Mouse (Mus musculus) forebrain, embryonic 14.5 days (tissue): Measurements from ENCODE around the gene Chn1. TPM values are rescaled to one million over a fixed set of nuclear protein-coding genes. Genes with fewer than 3 reads are reported as not detected.
A peak's percentile ranks its signal among the peaks of the same experiment; 100 is the strongest.

ENCODE experiments used
- ATAC-seq: fragments of 200-750 bp; cut with Nextera tagmentation; 2 replicates; pipeline ENCODE4 v1.8.0; 2017; ENCODE audit warnings: mild to moderate bottlenecking, moderate library complexity
- DNase-seq: peaks from one replicate; pipeline ENCODE4 v3.0.0-alpha.2; 2015; ENCODE audit warnings: low spot score
- H3K27ac ChIP-seq: fragments of 300-500 bp; sonication (generic); 2 replicates; pipeline ENCODE4 v1.5.1; 2014; ENCODE audit warnings: low read depth, mild to moderate bottlenecking, control low read depth, low read length, moderate library complexity
- H3K27me3 ChIP-seq: fragments of 300-500 bp; sonication (generic); replicated peaks from 2 replicates; pipeline ENCODE4 v1.6.1; 2014; ENCODE audit warnings: low read length, control low read depth, mixed read lengths; ENCODE audit not compliant: control insufficient read depth, insufficient read depth
- H3K36me3 ChIP-seq: fragments of 300-500 bp; sonication (generic); 2 replicates; pipeline ENCODE4 v1.6.1; 2014; ENCODE audit warnings: low read length, control low read depth; ENCODE audit not compliant: control insufficient read depth, insufficient read depth
- H3K4me1 ChIP-seq: fragments of 300-500 bp; sonication (generic); 2 replicates; pipeline ENCODE4 v1.6.1; 2014; ENCODE audit warnings: antibody characterized with exemption, low read length, control low read depth; ENCODE audit not compliant: control insufficient read depth, insufficient read depth
- H3K4me2 ChIP-seq: fragments of 300-500 bp; sonication (generic); 2 replicates; pipeline ENCODE4 v1.6.1; 2014; ENCODE audit warnings: mild to moderate bottlenecking, control low read depth, low read length
- H3K4me3 ChIP-seq: fragments of 300-500 bp; sonication (generic); 2 replicates; pipeline ENCODE4 v1.5.1; 2014; ENCODE audit warnings: low read depth, low read length, control low read depth
- H3K9ac ChIP-seq: fragments of 300-500 bp; sonication (generic); 2 replicates; pipeline ENCODE4 v1.6.1; 2014; ENCODE audit warnings: mild to moderate bottlenecking, low read length, control low read depth, moderate library complexity
- H3K9me3 ChIP-seq: fragments of 300-500 bp; sonication (generic); replicated peaks from 2 replicates; pipeline ENCODE4 v1.6.1; 2016; ENCODE audit warnings: low read length, control low read depth, mixed read lengths; ENCODE audit not compliant: control insufficient read depth
- WGBS: fragments of 180-500 bp; shearing (Covaris S2); extraction: QIAGEN DNeasy Blood & Tissue Kit; methylation state at CpG from one replicate; pipeline ENCODE4 v1.1.7; 2014; 5-methylcytosine and 5-hydroxymethylcytosine counted together
- polyA plus RNA-seq: library from polyadenylated mRNA; unstranded; fragments of >200 nt; fragmentation: Nextera tagmentation; extraction: Ambion mirVana; gene quantifications from 2 replicates; pipeline ENCODE4 v1.2.1, GENCODE M21; 2014

The Chn1 gene
- polyA plus RNA-seq, 1 experiment from 2014 or later, result 93.5 TPM

- Histone ChIP-seq H3K27me3 (no peaks in the 10 kb centered on the region), H3K4me2 (no peak overlapping the region), H3K36me3 (no peaks in the 10 kb centered on the region), H3K4me3 (no peak overlapping the region), H3K4me1 (peaks cover 5% of the 10 kb centered on the region; the same call in 1 of the 2 replicates), H3K27ac (0 out of 2 replicates have a peak overlapping the region, but pooled peaks have one; percentile 9), H3K9me3 (no peaks in the 10 kb centered on the region), H3K9ac (no peak overlapping the region)
- 76% methylated on average over 3 of the region's 3 CpGs for WGBS
- DNase-seq (peak; percentile 11), ATAC-seq (no peak)
Observed at GRCm38 (mm10) chr2:73724934-73725333, 50.2 kb downstream of the Chn1 start.

DNA sequence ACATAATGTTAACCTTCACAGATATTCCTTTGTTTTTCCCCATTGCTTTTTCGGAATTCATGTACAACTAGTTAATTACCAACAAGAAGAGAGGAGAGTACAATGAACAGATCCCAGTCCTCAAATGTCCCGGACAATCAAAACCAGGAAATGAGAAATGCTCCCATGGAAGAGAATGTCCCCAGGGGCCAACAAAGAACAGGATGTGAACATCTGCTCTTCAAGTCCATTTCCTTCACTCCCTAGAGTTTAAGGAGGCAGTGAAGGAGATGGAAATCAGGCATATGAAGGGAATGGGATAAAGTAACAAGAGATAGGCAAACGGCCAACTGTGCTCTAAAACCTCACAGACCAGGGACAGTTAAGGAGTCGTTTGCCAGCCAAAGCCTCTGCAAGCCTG, 53.3 kb downstream of the Chn1 start:
- Histone ChIP-seq H3K27ac (no peak overlapping the region), H3K9ac (no peak overlapping the region), H3K4me3 (no peak overlapping the region), H3K4me1 (peaks cover 5% of the 10 kb centered on the region; the same call in 1 of the 2 replicates), H3K27me3 (no peaks in the 10 kb centered on the region), H3K4me2 (no peak overlapping the region), H3K36me3 (no peaks in the 10 kb centered on the region), H3K9me3 (no peaks in the 10 kb centered on the region)
- 49% methylated on average over 4 of the region's 4 CpGs for WGBS
- DNase-seq (no peak), ATAC-seq (no peak)

- no peak for ATAC-seq
- no peaks in the 10 kb centered on the region for H3K4me1 ChIP-seq
- no peaks in the 10 kb centered on the region for H3K9me3 ChIP-seq
- no peak overlapping the region for H3K4me3 ChIP-seq
- H3K9ac ChIP-seq, result no peak overlapping the region
- no peak overlapping the region for H3K4me2 ChIP-seq
- no peaks in the 10 kb centered on the region for H3K27me3 ChIP-seq
- no peak overlapping the region for H3K27ac ChIP-seq
- peak; percentile 53 for DNase-seq
- 0 out of 2 replicates have a peak, but pooled peaks cover 3% of the 10 kb centered on the region for H3K36me3 ChIP-seq
Observed at GRCm38 (mm10) chr2:73712481-73712880, 62.7 kb downstream of the Chn1 start.

DNA sequence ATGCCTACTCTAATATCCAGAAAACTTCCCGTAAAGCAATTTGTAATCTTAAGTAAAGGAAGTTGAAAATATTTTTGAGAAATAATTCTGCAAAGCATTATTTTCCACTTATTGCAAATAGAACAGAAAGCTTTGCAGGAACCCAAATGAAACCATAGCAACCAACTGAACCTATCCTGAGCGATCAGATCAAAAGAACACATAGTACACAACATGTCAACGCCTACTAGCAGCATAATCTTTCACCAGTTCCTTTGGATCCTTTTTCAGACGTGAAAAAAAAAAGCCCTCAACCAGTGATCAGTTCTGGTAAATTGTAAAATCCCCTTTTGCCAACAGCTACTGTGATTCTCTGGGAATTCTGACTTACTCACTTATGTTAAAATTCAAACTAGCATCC, 82.1 kb downstream of the Chn1 start:
- Histone ChIP-seq H3K9ac (no peak overlapping the region), H3K27ac (no peak overlapping the region), H3K9me3 (no peaks in the 10 kb centered on the region), H3K36me3 (no peaks in the 10 kb centered on the region), H3K4me2 (no peak overlapping the region), H3K27me3 (no peaks in the 10 kb centered on the region), H3K4me3 (no peak overlapping the region), H3K4me1 (no peaks in the 10 kb centered on the region)
- ATAC-seq (no peak), DNase-seq (no peak)
- 74% methylated on average over 4 of the region's 4 CpGs for WGBS

DNA sequence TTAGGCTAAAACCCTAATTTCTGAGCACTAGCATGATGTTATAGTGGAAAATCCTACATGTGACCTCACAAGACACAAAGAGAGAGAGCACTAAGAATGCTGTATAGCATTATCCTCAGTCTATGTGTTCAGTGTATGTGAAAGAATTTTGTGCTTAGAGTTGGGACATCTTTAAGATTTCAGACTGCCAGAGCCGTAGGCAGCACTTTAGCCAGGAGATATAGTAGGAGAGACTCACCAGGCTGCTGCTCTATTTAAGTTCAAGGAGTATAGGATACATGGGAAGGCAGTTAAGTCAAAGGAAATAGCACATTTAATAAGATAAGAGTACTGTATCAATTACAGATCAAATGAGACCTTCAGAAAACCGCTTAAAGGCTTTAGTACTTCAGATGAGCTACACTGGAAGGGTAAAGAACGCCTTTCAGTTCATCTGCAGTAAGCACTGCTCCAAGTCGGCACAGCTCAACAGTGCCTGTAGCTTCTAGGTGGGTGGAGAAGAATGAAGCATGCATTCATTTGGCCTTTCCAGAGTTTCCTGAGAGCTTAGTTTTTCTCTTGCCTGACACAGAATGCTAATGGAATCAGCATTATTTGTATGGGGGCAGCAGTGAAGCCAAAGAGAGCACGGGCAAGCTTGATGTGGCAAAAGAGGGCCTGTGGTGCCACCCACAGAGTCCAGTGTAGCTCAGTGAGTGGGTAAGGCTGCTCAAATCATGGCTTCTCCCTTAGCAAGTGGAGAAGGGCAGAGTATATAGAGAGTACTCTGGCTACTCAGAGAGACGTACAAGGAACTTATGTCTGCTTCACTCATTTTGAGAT, 84.2 kb downstream of the Chn1 start:
- DNase-seq, result no peak
- no peak for ATAC-seq

DNA sequence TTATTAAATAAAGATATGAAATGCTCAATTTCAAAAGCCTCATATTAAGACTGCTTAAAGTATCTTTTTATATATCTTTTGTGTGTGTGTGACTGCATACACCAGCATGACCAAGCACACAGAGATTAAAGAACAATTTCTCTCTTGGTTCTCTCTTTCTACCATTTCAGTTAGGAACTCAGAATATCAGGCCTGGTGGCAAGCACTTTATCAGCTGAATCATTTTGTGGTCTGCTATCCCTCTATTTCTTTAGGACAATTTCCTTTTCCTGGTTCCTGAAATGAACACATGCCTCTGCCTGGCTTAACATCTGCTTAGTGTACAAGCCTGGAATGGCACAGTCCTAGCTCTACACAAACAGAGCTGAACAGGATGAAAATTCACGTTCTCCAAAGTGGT, 92.6 kb downstream of the Chn1 start:
- no peak overlapping the region for H3K4me3 ChIP-seq
- H3K9ac ChIP-seq, result no peak overlapping the region
- H3K27ac ChIP-seq, result no peak overlapping the region
- ATAC-seq (no peak), DNase-seq (no peak)
- 77% methylated on average over 1 of the region's 1 CpGs for WGBS
- no peak overlapping the region for H3K4me2 ChIP-seq
- H3K4me1 ChIP-seq, result no peaks in the 10 kb centered on the region
- no peaks in the 10 kb centered on the region for H3K27me3 ChIP-seq
- H3K9me3 ChIP-seq, result no peaks in the 10 kb centered on the region
- H3K36me3 ChIP-seq, result peaks cover 3% of the 10 kb centered on the region; the same call in 1 of the 2 replicates

More for the DNA sequence above, 84.2 kb downstream of the Chn1 start:
- H3K9me3 ChIP-seq, result no peaks in the 10 kb centered on the region
- H3K27ac ChIP-seq, result no peak overlapping the region
- no peaks in the 10 kb centered on the region for H3K27me3 ChIP-seq
- no peaks in the 10 kb centered on the region for H3K36me3 ChIP-seq
- no peak overlapping the region for H3K4me2 ChIP-seq
- no peaks in the 10 kb centered on the region for H3K4me1 ChIP-seq
- H3K4me3 ChIP-seq, result no peak overlapping the region
- WGBS, result 70% methylated on average over 6 of the region's 6 CpGs
- H3K9ac ChIP-seq, result no peak overlapping the region

GRCm38 (mm10) chr2:73680425-73681027, 94.6 kb downstream of the Chn1 start:
- no peak overlapping the region for H3K27ac ChIP-seq
- H3K4me3 ChIP-seq, result no peak overlapping the region
- H3K36me3 ChIP-seq, result peaks cover 3% of the 10 kb centered on the region; the same call in 1 of the 2 replicates
- ATAC-seq (no peak), DNase-seq (peak; percentile 74)
- no peaks in the 10 kb centered on the region for H3K9me3 ChIP-seq
- H3K4me1 ChIP-seq, result no peaks in the 10 kb centered on the region
- no peaks in the 10 kb centered on the region for H3K27me3 ChIP-seq
- no peak overlapping the region for H3K4me2 ChIP-seq
- no peak overlapping the region for H3K9ac ChIP-seq
- WGBS, result 70% methylated on average over 1 of the region's 1 CpGs

DNA sequence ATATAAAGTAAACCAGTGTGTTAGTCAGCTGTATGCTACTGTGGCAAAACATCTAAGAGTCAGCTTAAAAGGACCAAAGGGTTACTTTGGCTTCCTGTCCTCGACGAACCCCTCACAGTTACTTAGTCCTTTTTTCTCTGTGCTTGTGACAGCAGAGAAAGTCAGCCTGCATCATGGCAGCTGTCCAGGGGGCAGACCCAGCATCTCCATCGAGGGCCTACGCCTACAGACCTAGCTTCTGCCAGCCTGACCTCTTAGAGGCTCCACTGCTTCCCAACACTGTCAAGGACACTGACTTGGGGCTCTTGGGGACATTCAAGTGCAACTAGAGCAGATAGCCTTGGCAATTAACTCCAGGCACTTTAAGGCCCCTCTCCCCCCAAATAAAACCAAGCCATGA, 106.5 kb downstream of the Chn1 start:
- DNase-seq (no peak), ATAC-seq (no peak)
- Histone ChIP-seq H3K4me2 (no peak overlapping the region), H3K36me3 (no peaks in the 10 kb centered on the region), H3K4me3 (no peak overlapping the region), H3K9me3 (no peaks in the 10 kb centered on the region), H3K9ac (no peak overlapping the region), H3K27ac (no peak overlapping the region), H3K27me3 (no peaks in the 10 kb centered on the region), H3K4me1 (no peaks in the 10 kb centered on the region)
- 87% methylated on average over 4 of the region's 4 CpGs for WGBS

DNA sequence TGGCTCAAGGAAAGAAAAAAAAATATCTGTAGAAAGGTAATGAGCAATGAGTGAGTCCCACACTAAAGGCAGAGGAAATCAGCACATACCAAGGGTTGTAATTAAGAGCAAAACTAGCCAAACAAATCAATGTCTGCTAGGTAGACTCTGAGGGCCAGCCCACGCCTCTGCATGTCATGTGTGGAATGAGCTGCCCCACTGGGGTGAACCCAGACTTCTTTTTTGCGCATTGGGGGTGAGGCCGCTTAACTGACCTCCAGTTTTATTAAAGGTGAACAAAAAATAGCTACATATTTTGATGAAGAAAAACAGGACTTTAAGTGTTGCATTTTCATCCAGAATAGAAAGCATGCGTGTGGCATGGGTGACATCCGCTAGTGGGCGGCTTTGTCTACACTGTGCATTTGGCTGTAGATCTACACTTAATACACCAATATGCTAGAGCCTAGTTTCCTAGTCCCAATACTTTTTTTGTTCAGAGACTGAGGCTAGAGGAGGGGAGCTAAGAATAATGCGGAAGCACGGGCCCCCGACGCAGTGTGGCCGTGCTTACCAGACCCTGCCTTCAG, 114.5 kb downstream of the Chn1 start:
- H3K4me1 ChIP-seq, result peaks cover 12% of the 10 kb centered on the region
- 90% methylated on average over 11 of the region's 11 CpGs for WGBS
- no peak overlapping the region for H3K9ac ChIP-seq
- no peaks in the 10 kb centered on the region for H3K36me3 ChIP-seq
- H3K4me3 ChIP-seq, result no peak overlapping the region
- no peak overlapping the region for H3K27ac ChIP-seq
- H3K27me3 ChIP-seq, result no peaks in the 10 kb centered on the region
- H3K9me3 ChIP-seq, result no peaks in the 10 kb centered on the region
- ATAC-seq (no peak), DNase-seq (no peak)
- peak overlapping the region; percentile 34 for H3K4me2 ChIP-seq
